Mouse (Mus musculus) bone marrow, adult 2 months (tissue): Measurements from ENCODE around the gene Mboat2.

ENCODE experiments used
- CTCF ChIP-seq: fragments of 200-500 bp; IDR thresholded peaks from 2 replicates; pipeline ENCODE4 v1.5.1; 2011; ENCODE audit warnings: low read length, control low read depth; ENCODE audit not compliant: control insufficient read depth, insufficient read depth
- POLR2A ChIP-seq: fragments of 200-500 bp; IDR thresholded peaks from 2 replicates; pipeline ENCODE4 v1.6.1; 2011; ENCODE audit warnings: low read depth, mild to moderate bottlenecking, control low read depth, low read length, borderline replicate concordance; ENCODE audit not compliant: control insufficient read depth

GRCm38 (mm10) chr12:24848107-24848506, 17.4 kb downstream of the Mboat2 start:
- TF ChIP-seq CTCF (no peak), POLR2A (no peak)
